In the genomic region with DNA sequence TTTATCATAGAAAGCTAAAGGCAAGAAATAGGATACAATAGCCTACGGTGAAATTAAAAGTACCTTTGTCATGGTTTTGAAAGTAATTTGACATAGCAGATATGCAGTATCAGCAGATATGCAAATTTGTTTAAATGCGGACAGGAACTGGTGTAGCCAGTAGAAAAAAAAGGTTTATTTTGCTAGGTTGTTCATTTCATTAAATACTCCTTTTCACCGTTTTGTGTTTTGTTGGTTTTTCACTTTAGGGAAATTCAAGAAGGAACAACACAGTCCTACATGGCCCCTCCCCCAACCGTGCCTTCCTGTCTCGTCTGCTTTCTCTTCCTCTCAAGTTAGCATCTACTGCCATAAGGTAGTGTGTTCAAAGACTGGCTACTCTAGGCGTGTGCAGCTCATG, we compare ENCODE assay signal across 8 mouse cellular contexts. TPM values are rescaled to one million over a fixed set of nuclear protein-coding genes. Genes with fewer than 3 reads are reported as not detected.
DNase-seq lines count a peak whose midpoint lies in the region; ATAC-seq and TF ChIP-seq lines count a peak whose summit lies in the region.

No protein-coding gene starts in this region.

- H3K27ac ChIP-seq in bone marrow macrophage, adult 2 months (ENCODE audit: insufficient read depth, low read depth, low read length) = no peak overlapping the region
- H3K27ac ChIP-seq in heart, embryonic 11.5 days (ENCODE audit: low read depth, low read length) = no peak overlapping the region
- peak overlapping the region; percentile 18; the same call in 1 of the 2 replicates for H3K27ac ChIP-seq in spleen, adult 2 months (ENCODE audit: insufficient read depth, low read length)

- no peak overlapping the region for H3K9ac ChIP-seq in heart, embryonic 11.5 days (ENCODE audit: low read depth, low read length)

- H3K27me3 ChIP-seq in erythroblast, embryonic 14.5 days (ENCODE audit: control insufficient read depth) = no peaks in the 10 kb centered on the region
- no peaks in the 10 kb centered on the region for H3K27me3 ChIP-seq in heart, embryonic 11.5 days (ENCODE audit: control insufficient read depth, insufficient read depth, low read length)
- H3K27me3 ChIP-seq in spleen, adult 2 months (ENCODE audit: control insufficient read depth, insufficient read depth, low read length) = no peaks in the 10 kb centered on the region

- 19% methylated on average over 6 of the region's 6 CpGs for WGBS in heart, embryonic 11.5 days (ENCODE audit: insufficient replicate concordance)
- WGBS in spleen, adult 2 months = 1% methylated on average over 6 of the region's 6 CpGs

- H3K4me1 ChIP-seq in erythroblast, embryonic 14.5 days (ENCODE audit: control insufficient read depth) = peaks cover 25% of the 10 kb centered on the region
- H3K4me1 ChIP-seq in bone marrow macrophage, adult 2 months (ENCODE audit: control insufficient read depth, insufficient read depth, low read length) = peaks cover 9% of the 10 kb centered on the region
- H3K4me1 ChIP-seq in heart, embryonic 11.5 days (ENCODE audit: control insufficient read depth, insufficient read depth, low read length) = peaks cover 7% of the 10 kb centered on the region; the same call in 1 of the 2 replicates
- peaks cover 4% of the 10 kb centered on the region for H3K4me1 ChIP-seq in spleen, adult 2 months (ENCODE audit: control insufficient read depth, insufficient read depth, insufficient read length)

- no peak for TF ChIP-seq CTCF in bone marrow macrophage, adult 2 months (IDR thresholded peaks at IDR 0.05; ENCODE audit: low read depth, low read length)
- no peak for TF ChIP-seq CTCF in spleen, adult 2 months (IDR thresholded peaks at IDR 0.05; ENCODE audit: extremely low read depth, insufficient read depth, insufficient read length, insufficient replicate concordance)

- peak overlapping the region; percentile 83 for H3K4me2 ChIP-seq in heart, embryonic 11.5 days

- no peaks in the 10 kb centered on the region for H3K9me3 ChIP-seq in erythroblast, embryonic 14.5 days (ENCODE audit: control insufficient read depth, low read length)
- H3K9me3 ChIP-seq in heart, embryonic 11.5 days (replicated peaks; ENCODE audit: control insufficient read depth, low read length) = no peaks in the 10 kb centered on the region

- DNase-seq in kidney, postnatal 10 days = peak; percentile 34
- DNase-seq in lung, postnatal 4 days = peak; percentile 29 to 33
- DNase-seq in spleen, adult 2 months (ENCODE audit: low read depth in 1 of 2, low spot score in 2 of 2) = peak in 1 of 2 experiments; percentile 74
- no peak for DNase-seq in cerebellum, adult 8-10 months

- TF ChIP-seq POLR2A in bone marrow macrophage, adult 2 months (IDR thresholded peaks at IDR 0.05; ENCODE audit: borderline replicate concordance, low read depth, low read length) = no peak
- TF ChIP-seq POLR2A in spleen, adult 2 months (IDR thresholded peaks at IDR 0.05; ENCODE audit: low read depth, low read length) = no peak

- H3K4me3 ChIP-seq in erythroblast, embryonic 14.5 days (replicated peaks) = peak overlapping the region; percentile 96
- peak overlapping the region; percentile 22 for H3K4me3 ChIP-seq in bone marrow macrophage, adult 2 months (ENCODE audit: insufficient read depth, low read length)
- H3K4me3 ChIP-seq in heart, embryonic 11.5 days (ENCODE audit: low read depth, low read length) = peak overlapping the region; percentile 98
- peak overlapping the region; percentile 92; the same call in 1 of the 2 replicates for H3K4me3 ChIP-seq in spleen, adult 2 months (ENCODE audit: extremely low read depth, insufficient read depth, insufficient read length)

- ATAC-seq in erythroblast, adult 5-6 weeks (replicated peaks; ENCODE audit: low FRiP score, poor library complexity, severe bottlenecking) = no peak
- ATAC-seq in heart, embryonic 11.5 days (replicated peaks; ENCODE audit: insufficient number of reproducible peaks, low FRiP score, low TSS enrichment) = no peak

- peaks cover 9% of the 10 kb centered on the region for H3K36me3 ChIP-seq in erythroblast, embryonic 14.5 days (ENCODE audit: control insufficient read depth)
- H3K36me3 ChIP-seq in heart, embryonic 11.5 days (ENCODE audit: control insufficient read depth, insufficient read depth, low read length) = peaks cover 3% of the 10 kb centered on the region; the same call in 1 of the 2 replicates
- H3K36me3 ChIP-seq in spleen, adult 2 months (ENCODE audit: control insufficient read depth, insufficient read depth, low read length) = peaks cover 3% of the 10 kb centered on the region

RNA-seq across cellular contexts. Expression of a gene that starts 1.4 kb away (rescaled TPM):
- 1.0 and 1.1 TPM in 2 replicates for polyA plus RNA-seq in erythroblast, embryonic 14.5 days (2012)
- total RNA-seq in erythroblast, adult 5-6 weeks (2015; ENCODE audit: low replicate concordance) = 31.9 and 34.3 TPM in 2 replicates
- total RNA-seq in erythroblast, adult 5-6 weeks (2017; ENCODE audit: low replicate concordance) = 47.1 and 60.4 TPM in 2 replicates
- 50.7 and 69.1 TPM in 2 replicates for polyA plus RNA-seq in bone marrow macrophage, adult 2 months (2012; ENCODE audit: insufficient read depth, insufficient read length, missing spikeins)
- 75.8 and 93.6 TPM in 2 replicates for polyA plus RNA-seq in heart, embryonic 11.5 days (2014; fragmentation: Nextera tagmentation; extraction: Ambion mirVana)
- 23.9 and 25.6 TPM in 2 replicates for polyA plus RNA-seq in spleen, adult 2 months (2012; rRNA removed)

Comparison
In these comparisons a context has a peak if more than half of its experiments do, and no peak if none do; other contexts are left out.
1. H3K4me3 ChIP-seq: peak in every context shown above with its lines; median percentile 98 in heart, embryonic 11.5 days; 96 in erythroblast, embryonic 14.5 days; 92 in spleen, adult 2 months; 22 in bone marrow macrophage, adult 2 months.
2. RNA of a gene that starts 1.4 kb away (polyA plus RNA-seq): 75.8 to 93.6 TPM in heart, embryonic 11.5 days, 50.7 to 69.1 TPM in bone marrow macrophage, adult 2 months and 23.9 to 25.6 TPM in spleen, adult 2 months; 1.0 to 1.1 TPM in erythroblast, embryonic 14.5 days; every median in the first group is over 10 times any median in the second.